Mouse (Mus musculus) regulatory T cell (primary cell): ENCODE results near the gene Cd180.

Experiments used
- in situ Hi-C: fragments of 300-600 bp; cut with MboI, MseI; formaldehyde crosslinking; loops from one replicate; pipeline ENCODE4 v1.15.1; 2025; ENCODE audit warnings: high pct_unique_total_duplicates

Cd180 gene

GRCm38 (mm10) chr13:102739720-102740535, 46.6 kb downstream of the Cd180 start:
- in situ Hi-C loops, result no loop called here

GRCm38 (mm10) chr13:102744481-102745269, 51.3 kb downstream of the Cd180 start:
- in situ Hi-C loops, result loop anchor here (5.0 kb wide), 1 partner anchor 67 kb away; no protein-coding TSS in a partner anchor

GRCm38 (mm10) chr13:102745270-102745600, 51.9 kb downstream of the Cd180 start:
- in situ Hi-C loops, result loop anchor here (5.0 kb wide), 1 partner anchor 68 kb away; no protein-coding TSS in a partner anchor

- in situ Hi-C loops, result loop anchor here (5.0 kb wide), 1 partner anchor 68 kb away; no protein-coding TSS in a partner anchor
Measured at GRCm38 (mm10) chr13:102745626-102746342, 52.4 kb downstream of the Cd180 start.

GRCm38 (mm10) chr13:102746803-102747561, 53.6 kb downstream of the Cd180 start:
- in situ Hi-C loops, result loop anchor here (5.0 kb wide), 1 partner anchor 70 kb away; no protein-coding TSS in a partner anchor

- in situ Hi-C loops, result loop anchor here (5.0 kb wide), 1 partner anchor 72 kb away; no protein-coding TSS in a partner anchor
Measured at GRCm38 (mm10) chr13:102749194-102749593, 55.8 kb downstream of the Cd180 start.

GRCm38 (mm10) chr13:102749891-102750290, 56.5 kb downstream of the Cd180 start:
- in situ Hi-C loops, result loop anchor here (5.0 kb wide), 1 partner anchor 73 kb away; no protein-coding TSS in a partner anchor

GRCm38 (mm10) chr13:102753714-102754556, 60.6 kb downstream of the Cd180 start:
- in situ Hi-C loops, result no loop called here

- in situ Hi-C loops, result no loop called here
Measured at GRCm38 (mm10) chr13:102755124-102755523, 61.8 kb downstream of the Cd180 start.

- in situ Hi-C loops, result no loop called here
Measured at GRCm38 (mm10) chr13:102756071-102756470, 62.7 kb downstream of the Cd180 start.

GRCm38 (mm10) chr13:102758021-102758420, 64.7 kb downstream of the Cd180 start:
- in situ Hi-C loops, result no loop called here

GRCm38 (mm10) chr13:102761410-102761809, 68.1 kb downstream of the Cd180 start:
- in situ Hi-C loops, result no loop called here

- in situ Hi-C loops, result no loop called here
Measured at GRCm38 (mm10) chr13:102762203-102762602, 68.8 kb downstream of the Cd180 start.

GRCm38 (mm10) chr13:102764218-102764617, 70.9 kb downstream of the Cd180 start:
- in situ Hi-C loops, result no loop called here

- in situ Hi-C loops, result no loop called here
Measured at GRCm38 (mm10) chr13:102765216-102765615, 71.9 kb downstream of the Cd180 start.

GRCm38 (mm10) chr13:102767110-102767509, 73.8 kb downstream of the Cd180 start:
- in situ Hi-C loops, result no loop called here

GRCm38 (mm10) chr13:102768512-102768911, 75.2 kb downstream of the Cd180 start:
- in situ Hi-C loops, result no loop called here

- in situ Hi-C loops, result no loop called here
Measured at GRCm38 (mm10) chr13:102770194-102770593, 76.8 kb downstream of the Cd180 start.

- in situ Hi-C loops, result no loop called here
Measured at GRCm38 (mm10) chr13:102773169-102773568, 79.8 kb downstream of the Cd180 start.

- in situ Hi-C loops, result no loop called here
Measured at GRCm38 (mm10) chr13:102774786-102775201, 81.4 kb downstream of the Cd180 start.
